Mouse (Mus musculus): ENCODE results near the gene Rnf224. TPM values are rescaled to one million over a fixed set of nuclear protein-coding genes. Genes with fewer than 3 reads are reported as not detected.

Gene Rnf224
- total and polyA plus RNA-seq, 3 experiments = 0.13 to 0.66 TPM; not detected in 1

- Histone ChIP-seq H3K4me1 (ENCODE audit: insufficient read depth, low read depth, low read length) (peaks cover 85% of the 10 kb centered on the region), H3K4me3 (ENCODE audit: low read depth, low read length) (no peak overlapping the region; the same call in 1 of the 2 replicates), H3K9me3 (replicated peaks) (no peaks in the 10 kb centered on the region), H3K36me3 (replicated peaks) (peaks cover 9% of the 10 kb centered on the region), H3K27me3 (ENCODE audit: insufficient read depth, low read length) (peaks cover 22% of the 10 kb centered on the region)
- TF ChIP-seq CTCF (IDR thresholded peaks at IDR 0.05; ENCODE audit: low read depth, low read length) (no peak), GATA2 (IDR thresholded peaks at IDR 0.05; ENCODE audit: borderline replicate concordance, low read depth, low read length) (no peak), POLR2AphosphoS5 (IDR thresholded peaks at IDR 0.05; ENCODE audit: insufficient replicate concordance, low read depth, low read length) (no peak), TAL1 (conservative IDR thresholded peaks at IDR 0.05; ENCODE audit: low read depth, low read length) (no peak), GATA1 (IDR thresholded peaks at IDR 0.05; ENCODE audit: borderline replicate concordance, low read length) (no peak)
- DNase-seq (ENCODE audit: low spot score) (no peak), ATAC-seq (ENCODE audit: extremely low read depth, insufficient number of reproducible peaks, low FRiP score, poor library complexity, severe bottlenecking) (no peak)
Measured at GRCm38 (mm10) chr2:25228995-25229530, 7.5 kb downstream of the Rnf224 start.

- TF ChIP-seq GATA2 (IDR thresholded peaks at IDR 0.05; ENCODE audit: borderline replicate concordance, low read depth, low read length) (no peak), CTCF (IDR thresholded peaks at IDR 0.05; ENCODE audit: low read depth, low read length) (peak; percentile 67)
- ATAC-seq (ENCODE audit: extremely low read depth, insufficient number of reproducible peaks, low FRiP score, poor library complexity, severe bottlenecking) (0 out of 2 replicates have a peak, but pooled peaks have one; percentile 24), DNase-seq (ENCODE audit: low spot score) (peak; percentile 75)
- Histone ChIP-seq H3K9me3 (replicated peaks) (no peaks in the 10 kb centered on the region), H3K4me3 (ENCODE audit: low read depth, low read length) (peak overlapping the region; percentile 62; the same call in 1 of the 2 replicates), H3K36me3 (replicated peaks) (peaks cover 15% of the 10 kb centered on the region), H3K27me3 (ENCODE audit: insufficient read depth, low read length) (peaks cover 22% of the 10 kb centered on the region), H3K4me1 (ENCODE audit: insufficient read depth, low read depth, low read length) (peaks cover 79% of the 10 kb centered on the region)
Measured at GRCm38 (mm10) chr2:25228431-25228889, 8.1 kb downstream of the Rnf224 start.

- Histone ChIP-seq H3K9me3 (replicated peaks) (no peaks in the 10 kb centered on the region), H3K27me3 (ENCODE audit: insufficient read depth, low read length) (peaks cover 22% of the 10 kb centered on the region), H3K4me1 (ENCODE audit: insufficient read depth, low read depth, low read length) (peaks cover 69% of the 10 kb centered on the region), H3K36me3 (replicated peaks) (peaks cover 20% of the 10 kb centered on the region), H3K4me3 (ENCODE audit: low read depth, low read length) (no peak overlapping the region)
- no peak for ATAC-seq (ENCODE audit: extremely low read depth, insufficient number of reproducible peaks, low FRiP score, poor library complexity, severe bottlenecking)
- TF ChIP-seq GATA1 (IDR thresholded peaks at IDR 0.05; ENCODE audit: borderline replicate concordance, low read length) (no peak), GATA2 (IDR thresholded peaks at IDR 0.05; ENCODE audit: borderline replicate concordance, low read depth, low read length) (no peak), POLR2AphosphoS5 (IDR thresholded peaks at IDR 0.05; ENCODE audit: insufficient replicate concordance, low read depth, low read length) (no peak), CTCF (IDR thresholded peaks at IDR 0.05; ENCODE audit: low read depth, low read length) (no peak), TAL1 (conservative IDR thresholded peaks at IDR 0.05; ENCODE audit: low read depth, low read length) (no peak)
- no peak for DNase-seq (ENCODE audit: low spot score)
Measured at GRCm38 (mm10) chr2:25227406-25227805, 9.2 kb downstream of the Rnf224 start.

GRCm38 (mm10) chr2:25226864-25227263, 9.7 kb downstream of the Rnf224 start:
- Histone ChIP-seq H3K27me3 (ENCODE audit: insufficient read depth, low read length) (peaks cover 19% of the 10 kb centered on the region), H3K4me1 (ENCODE audit: insufficient read depth, low read depth, low read length) (peaks cover 69% of the 10 kb centered on the region), H3K9me3 (replicated peaks) (no peaks in the 10 kb centered on the region), H3K36me3 (replicated peaks) (peaks cover 25% of the 10 kb centered on the region), H3K4me3 (ENCODE audit: low read depth, low read length) (no peak overlapping the region)
- DNase-seq (ENCODE audit: low spot score) = no peak
- TF ChIP-seq TAL1 (conservative IDR thresholded peaks at IDR 0.05; ENCODE audit: low read depth, low read length) (no peak), POLR2AphosphoS5 (IDR thresholded peaks at IDR 0.05; ENCODE audit: insufficient replicate concordance, low read depth, low read length) (no peak), GATA2 (IDR thresholded peaks at IDR 0.05; ENCODE audit: borderline replicate concordance, low read depth, low read length) (no peak), CTCF (IDR thresholded peaks at IDR 0.05; ENCODE audit: low read depth, low read length) (no peak), GATA1 (IDR thresholded peaks at IDR 0.05; ENCODE audit: borderline replicate concordance, low read length) (no peak)
- ATAC-seq (ENCODE audit: extremely low read depth, insufficient number of reproducible peaks, low FRiP score, poor library complexity, severe bottlenecking) = no peak

- H3K4me1 ChIP-seq (ENCODE audit: insufficient read depth, low read depth, low read length) = peaks cover 67% of the 10 kb centered on the region
- no peaks in the 10 kb centered on the region for H3K9me3 ChIP-seq (replicated peaks)
- H3K27me3 ChIP-seq (ENCODE audit: insufficient read depth, low read length) = peaks cover 10% of the 10 kb centered on the region
- no peak for DNase-seq (ENCODE audit: low spot score)
- no peak for ATAC-seq (ENCODE audit: extremely low read depth, insufficient number of reproducible peaks, low FRiP score, poor library complexity, severe bottlenecking)
- TF ChIP-seq CTCF (IDR thresholded peaks at IDR 0.05; ENCODE audit: low read depth, low read length) (no peak), GATA1 (IDR thresholded peaks at IDR 0.05; ENCODE audit: borderline replicate concordance, low read length) (no peak), GATA2 (IDR thresholded peaks at IDR 0.05; ENCODE audit: borderline replicate concordance, low read depth, low read length) (no peak), POLR2AphosphoS5 (IDR thresholded peaks at IDR 0.05; ENCODE audit: insufficient replicate concordance, low read depth, low read length) (no peak), TAL1 (conservative IDR thresholded peaks at IDR 0.05; ENCODE audit: low read depth, low read length) (no peak)
- H3K36me3 ChIP-seq (replicated peaks) = peaks cover 31% of the 10 kb centered on the region
- H3K4me3 ChIP-seq (ENCODE audit: low read depth, low read length) = peak overlapping the region; percentile 93; the same call in 1 of the 2 replicates
Measured at GRCm38 (mm10) chr2:25225811-25226379, 10.7 kb downstream of the Rnf224 start.

GRCm38 (mm10) chr2:25224766-25225752, 11.5 kb downstream of the Rnf224 start:
- H3K4me1 ChIP-seq (ENCODE audit: insufficient read depth, low read depth, low read length) = peaks cover 59% of the 10 kb centered on the region
- H3K9me3 ChIP-seq (replicated peaks) = no peaks in the 10 kb centered on the region
- ATAC-seq (ENCODE audit: extremely low read depth, insufficient number of reproducible peaks, low FRiP score, poor library complexity, severe bottlenecking) (peak; percentile 86), DNase-seq (ENCODE audit: low spot score) (peak; percentile 99)
- H3K27me3 ChIP-seq (ENCODE audit: insufficient read depth, low read length) = peaks cover 1% of the 10 kb centered on the region; the same call in 1 of the 2 replicates
- H3K4me3 ChIP-seq (ENCODE audit: low read depth, low read length) = peak overlapping the region; percentile 93
- no peak for TF ChIP-seq CTCF (IDR thresholded peaks at IDR 0.05; ENCODE audit: low read depth, low read length)
- no peak for TF ChIP-seq POLR2AphosphoS5 (IDR thresholded peaks at IDR 0.05; ENCODE audit: insufficient replicate concordance, low read depth, low read length)
- no peak for TF ChIP-seq GATA2 (IDR thresholded peaks at IDR 0.05; ENCODE audit: borderline replicate concordance, low read depth, low read length)
- no peak for TF ChIP-seq TAL1 (conservative IDR thresholded peaks at IDR 0.05; ENCODE audit: low read depth, low read length)
- H3K36me3 ChIP-seq (replicated peaks) = peaks cover 34% of the 10 kb centered on the region

Measured in G1E (cell line).